Mouse (Mus musculus): ENCODE measurements at regions not wholly inside any gene's neighbourhood (a gene's known extent, or its start where the extent isn't known, plus 50 kb on each side); places are given as distances from the start of the nearest gene placed in this dataset.

DNA sequence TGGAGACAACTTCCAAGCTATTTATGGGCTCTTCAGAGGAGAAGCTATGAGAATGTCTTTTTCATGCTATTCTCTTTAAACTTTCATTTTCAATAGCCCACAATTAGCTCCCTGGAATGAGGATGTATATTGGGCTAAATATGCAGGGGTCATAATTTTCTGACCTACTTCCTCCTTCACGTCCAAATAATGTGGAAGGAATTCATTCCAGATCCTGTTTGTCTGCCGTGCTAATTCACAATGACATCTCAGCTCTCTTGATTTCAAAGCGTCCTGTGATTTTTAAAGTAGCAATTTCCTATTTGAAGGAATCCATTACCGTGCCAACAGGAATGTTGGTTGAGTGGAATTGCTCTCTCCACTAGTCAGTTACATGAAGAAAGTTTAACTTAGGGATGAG lies 261.7 kb upstream of the Marcks start:
- TF ChIP-seq NRF1 (IDR thresholded peaks at IDR 0.05; ENCODE audit: insufficient read depth, low read depth, low read length, poor library complexity, severe bottlenecking), result no peak
- TF ChIP-seq USF2 (IDR thresholded peaks at IDR 0.05; ENCODE audit: borderline replicate concordance in 1 of 2, insufficient read depth in 1 of 2, low read depth in 1 of 2, low read length in 2 of 2), result no peak
- TF ChIP-seq RCOR1 (IDR thresholded peaks at IDR 0.05; ENCODE audit: low read depth, low read length), result no peak
- no peak for TF ChIP-seq KAT2A (conservative IDR thresholded peaks at IDR 0.05; ENCODE audit: low read depth, low read length)
- TF ChIP-seq POLR2A (IDR thresholded peaks at IDR 0.05; ENCODE audit: control insufficient read depth in 1 of 2, insufficient read depth in 1 of 2, low read depth in 1 of 2, low read length in 2 of 2, poor library complexity in 1 of 2), result no peak
- TF ChIP-seq ZNF384 (IDR thresholded peaks at IDR 0.05; ENCODE audit: low read depth, low read length), result no peak
- no peak for TF ChIP-seq CTCF (IDR thresholded peaks at IDR 0.05 in 2 of 3, conservative IDR thresholded peaks at IDR 0.05 in 1 of 3; ENCODE audit: control insufficient read depth in 1 of 3, insufficient read depth in 1 of 3, low read depth in 2 of 3, low read length in 3 of 3, poor library complexity in 1 of 3, severe bottlenecking in 1 of 3)
- TF ChIP-seq RAD21 (IDR thresholded peaks at IDR 0.05; ENCODE audit: low read depth, low read length), result no peak
- TF ChIP-seq MAZ (IDR thresholded peaks at IDR 0.05; ENCODE audit: low read depth, low read length), result no peak
- TF ChIP-seq ELF1 (IDR thresholded peaks at IDR 0.05; ENCODE audit: low read depth, low read length), result no peak
- TF ChIP-seq MYC (IDR thresholded peaks at IDR 0.05; ENCODE audit: low read depth, low read length), result no peak
- TF ChIP-seq EP300 (IDR thresholded peaks at IDR 0.05; ENCODE audit: low read depth in 1 of 2, low read length in 2 of 2), result no peak
